Mouse (Mus musculus) small intestine, adult 2 months (tissue): ENCODE data around the gene Olfr959.

Experiments
- CTCF ChIP-seq: fragments of 200-500 bp; IDR thresholded peaks from 2 replicates; pipeline ENCODE4 v1.5.1; 2012; ENCODE audit warnings: low read depth, mild to moderate bottlenecking, control low read depth, inconsistent platforms, low read length, moderate library complexity, mixed read lengths; ENCODE audit not compliant: insufficient replicate concordance, insufficient read length; ENCODE audit errors: extremely low read depth
- POLR2A ChIP-seq: fragments of 200-500 bp; IDR thresholded peaks from 2 replicates; pipeline ENCODE4 v1.6.1; 2012; ENCODE audit warnings: low read depth, mild to moderate bottlenecking, control low read depth, inconsistent platforms, low read length, moderate library complexity

DNA sequence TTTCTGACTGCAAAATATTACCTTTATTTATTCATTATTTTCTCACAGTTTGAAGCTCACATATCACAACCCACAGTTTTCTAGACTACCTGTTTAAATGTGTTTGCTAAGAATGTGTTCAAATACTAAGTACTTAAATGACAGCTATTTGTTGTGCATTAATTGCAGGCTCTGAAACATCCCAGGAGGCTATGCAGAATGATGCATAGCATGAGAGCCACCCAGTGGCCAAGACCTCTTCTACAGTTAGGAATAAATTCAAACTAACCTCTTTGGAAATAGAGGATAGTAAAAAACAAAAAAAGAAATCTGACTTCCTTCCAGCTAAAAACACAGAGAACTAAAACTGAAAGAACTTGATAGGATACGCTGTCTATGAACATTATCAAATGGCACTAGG lies 36.6 kb upstream of the Olfr959 start:
- TF ChIP-seq CTCF (no peak), POLR2A (no peak)
